Mouse (Mus musculus) kidney, adult 8-10 months (tissue): ENCODE measurements at regions not wholly inside any gene's neighbourhood (a gene's known extent, or its start where the extent isn't known, plus 50 kb on each side); places are given as distances from the start of the nearest gene placed in this dataset.
A peak's percentile ranks its signal among the peaks of the same experiment; 100 is the strongest.

ENCODE experiments used
- DNase-seq, 2 experiments: peaks; one replicate each; pipeline ENCODE4 v3.0.0; 2022

- DNase-seq = no peak
Measured at GRCm38 (mm10) chr4:95105424-95105823, 53.4 kb upstream of the Jun start.

GRCm38 (mm10) chr4:95105926-95106622 lies 54.1 kb upstream of the Jun start:
- peak in 1 of 2 experiments; percentile 37 for DNase-seq

GRCm38 (mm10) chr4:95106881-95107665 lies 55.1 kb upstream of the Jun start:
- no peak for DNase-seq

DNA sequence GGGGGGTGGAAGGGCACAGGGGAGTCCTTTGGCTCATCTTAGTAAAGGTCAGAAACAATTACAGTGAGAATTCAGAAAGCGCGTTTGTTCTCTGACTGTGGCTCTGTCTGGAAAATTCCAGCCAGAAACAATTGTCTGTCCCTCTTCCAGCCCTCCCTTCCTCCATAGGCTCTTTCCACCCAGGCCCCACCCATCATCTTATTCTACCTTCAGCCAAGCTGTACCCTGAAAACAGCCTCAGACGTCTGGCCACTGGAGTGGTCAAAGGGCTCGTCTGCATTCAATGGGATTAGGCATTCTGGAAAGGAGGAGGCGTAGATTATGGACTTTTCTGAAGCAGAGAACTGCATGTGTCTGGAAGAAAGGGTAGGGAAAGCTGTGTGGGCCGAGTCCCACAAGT lies 56.8 kb upstream of the Jun start:
- DNase-seq = no peak

DNA sequence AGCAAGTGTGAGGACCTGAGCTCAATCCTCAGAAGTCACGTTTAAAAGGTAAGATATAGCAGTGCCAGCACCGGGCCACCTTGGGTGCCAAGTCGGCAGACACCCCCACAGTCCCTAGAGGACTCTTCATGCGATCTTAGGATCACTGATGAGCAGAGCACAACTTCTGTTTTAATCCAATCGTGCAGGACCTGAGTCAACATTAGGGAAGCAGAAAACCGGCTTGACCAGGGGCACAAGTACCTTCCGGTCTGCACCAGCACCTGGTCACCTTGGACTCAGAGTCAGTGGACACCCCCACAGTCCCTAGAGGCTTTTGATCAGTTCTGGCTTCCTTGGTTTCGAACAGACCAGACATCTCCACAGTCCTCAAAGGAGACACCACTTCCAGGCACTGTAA lies 58.8 kb upstream of the Jun start:
- no peak for DNase-seq

DNA sequence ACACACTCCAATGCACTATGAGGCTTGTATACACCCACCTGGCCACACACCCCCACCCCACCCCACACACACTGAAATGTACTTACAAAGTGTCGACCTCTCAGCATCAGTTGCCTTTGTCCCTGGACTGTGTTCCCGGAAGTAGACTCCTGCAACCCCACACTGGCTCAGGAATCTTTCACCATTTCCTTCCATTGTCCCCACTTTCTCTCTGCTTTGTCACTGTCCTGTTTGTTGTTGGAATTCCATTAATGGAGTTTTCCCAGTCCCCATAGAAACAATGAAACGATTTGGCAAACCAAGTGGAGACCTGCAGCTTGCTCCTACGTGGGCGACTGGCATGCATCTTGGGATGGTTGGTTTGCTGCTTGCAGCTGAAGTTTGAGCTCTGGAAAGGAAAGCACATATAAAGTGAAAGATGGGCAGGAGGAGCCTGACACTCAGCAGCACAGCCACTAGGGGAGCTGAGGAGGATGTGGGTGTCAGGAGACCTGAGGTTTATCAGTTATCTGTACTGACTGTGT lies 65.2 kb upstream of the Jun start:
- DNase-seq = no peak

DNA sequence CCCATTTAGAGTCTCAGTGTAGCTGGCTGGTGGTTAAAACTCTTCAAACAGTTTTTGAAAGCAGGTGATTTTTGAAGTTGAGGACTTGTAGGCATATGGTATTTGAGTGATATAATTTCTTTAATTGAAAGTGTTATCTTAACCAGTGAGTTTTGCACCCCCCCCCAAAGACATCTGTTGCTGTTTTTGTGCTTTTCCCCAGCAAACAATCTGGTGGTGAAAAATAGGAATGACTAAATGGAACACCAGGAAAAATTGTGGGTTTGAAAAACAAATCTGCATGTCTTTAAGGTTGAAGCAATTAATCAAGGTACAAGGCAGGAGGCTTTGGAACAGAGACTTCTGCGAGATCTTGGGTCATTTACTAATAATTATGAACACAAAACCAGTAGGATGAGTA lies 68.9 kb upstream of the Jun start:
- DNase-seq = no peak

- DNase-seq = no peak
Measured at GRCm38 (mm10) chr4:95125346-95125745, 73.3 kb upstream of the Jun start.

DNA sequence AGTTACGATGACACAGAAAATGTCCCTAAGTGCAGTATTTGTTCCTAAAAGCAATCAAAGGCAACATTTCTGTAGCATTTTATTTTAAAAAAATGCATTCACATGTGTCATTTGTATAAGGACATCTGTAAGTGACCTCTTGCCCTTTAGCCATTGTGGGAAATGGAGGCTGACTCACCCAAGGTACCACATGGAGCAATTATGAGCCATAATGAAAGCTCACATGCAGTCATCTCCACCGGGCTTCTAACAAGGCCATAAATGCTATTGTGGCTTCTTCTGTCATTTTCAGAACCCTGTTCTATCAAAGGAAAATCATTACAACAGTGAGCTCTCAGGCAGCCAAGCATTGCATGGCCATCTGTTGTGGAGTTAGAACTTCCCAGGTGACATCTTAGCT lies 75.9 kb upstream of the Jun start:
- no peak for DNase-seq

DNA sequence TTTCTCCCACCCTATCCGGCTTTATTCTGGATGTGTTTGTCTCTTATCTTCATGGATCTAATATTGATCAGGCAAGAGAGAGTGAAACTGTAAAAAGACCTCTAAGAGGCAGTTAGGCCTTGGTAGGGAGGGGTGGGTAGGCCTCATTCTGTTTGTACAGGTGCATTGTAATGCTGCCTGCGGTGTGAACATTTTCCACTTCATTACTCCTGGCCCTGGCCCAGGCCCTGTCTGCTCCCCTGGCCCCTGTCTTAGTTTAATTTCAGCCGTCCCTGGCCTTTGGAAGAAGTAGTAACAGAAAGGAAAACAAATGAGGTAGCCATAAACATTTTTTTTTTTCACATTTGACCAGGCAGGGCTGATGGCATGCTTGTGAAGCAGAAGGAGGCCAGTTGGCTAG lies 81.8 kb upstream of the Jun start:
- DNase-seq = peak; percentile 39 to 46

- no peak for DNase-seq
Measured at GRCm38 (mm10) chr4:95134611-95135010, 82.6 kb upstream of the Jun start.

DNA sequence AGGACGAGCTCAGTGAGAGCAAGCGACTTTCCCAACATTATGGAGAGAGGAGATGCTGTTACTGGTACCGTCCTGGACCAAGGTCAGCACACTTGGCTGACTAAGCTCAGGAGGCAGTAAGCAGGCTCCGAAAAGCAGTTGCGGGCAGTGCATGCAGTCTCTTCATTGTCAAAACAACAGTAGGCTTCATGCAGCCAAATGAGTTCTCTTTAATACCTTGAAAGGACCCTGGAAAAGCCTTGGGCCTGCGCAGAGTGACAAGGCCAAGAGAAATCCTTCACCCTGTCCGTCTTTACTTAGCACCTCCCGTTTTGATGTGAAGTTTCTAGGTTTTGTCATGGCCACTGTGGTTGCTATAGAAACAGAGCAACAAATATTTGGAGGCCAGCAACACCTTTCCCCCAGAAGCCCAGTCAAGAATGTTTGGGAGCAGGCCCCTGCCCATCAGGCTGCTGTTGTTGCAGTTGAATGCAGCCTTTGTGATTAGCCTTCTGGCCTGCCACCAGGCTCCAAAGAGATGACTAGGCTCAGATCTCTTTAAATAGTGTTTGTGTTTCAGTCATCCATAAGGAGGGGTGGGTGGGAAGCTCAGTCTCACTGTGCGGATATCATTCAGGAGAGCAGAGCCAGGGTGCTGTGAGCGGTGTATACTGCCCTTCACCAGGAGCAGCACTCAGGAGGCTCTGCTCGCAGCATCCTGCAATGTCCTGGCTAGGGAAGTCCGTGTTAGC lies 85.6 kb upstream of the Jun start:
- no peak for DNase-seq

DNA sequence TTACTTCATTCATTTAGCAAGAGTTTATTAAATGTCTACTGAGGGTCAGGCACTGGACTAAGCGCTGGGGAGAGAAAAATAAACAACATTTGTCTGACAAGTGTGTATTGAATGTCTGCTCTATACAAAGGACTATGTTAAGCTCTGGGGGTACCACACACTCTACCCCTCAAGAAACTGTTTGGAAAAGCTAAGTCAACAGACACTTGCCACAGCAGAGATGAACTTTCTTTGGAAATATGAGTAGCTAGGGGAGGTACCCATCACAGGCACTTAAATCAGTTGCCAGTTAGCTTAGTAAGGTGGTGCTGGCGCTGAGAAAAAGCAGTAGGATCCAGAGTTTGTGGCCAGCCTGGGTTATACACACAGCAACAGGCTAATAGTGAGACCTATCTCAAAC lies 86.7 kb upstream of the Jun start:
- DNase-seq = no peak

DNA sequence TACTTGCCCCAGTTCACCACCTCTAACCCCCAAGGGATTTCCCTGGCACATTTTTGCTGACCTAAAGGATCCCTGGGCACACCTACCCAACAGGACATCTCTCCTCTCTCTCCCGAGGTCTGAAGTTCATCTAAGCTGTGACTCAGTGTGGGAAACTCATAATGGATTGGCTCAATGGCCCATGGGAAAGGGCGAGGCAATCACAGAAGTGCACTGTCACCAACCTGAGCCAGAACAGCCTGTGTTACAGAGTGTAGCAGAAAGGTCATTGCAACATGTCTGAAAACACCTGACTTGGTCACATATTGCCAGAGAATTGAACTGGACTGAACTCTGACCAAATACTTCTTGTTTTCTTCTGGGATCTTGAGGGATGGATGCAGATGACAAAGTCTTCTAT lies 89.2 kb upstream of the Jun start:
- no peak for DNase-seq

DNA sequence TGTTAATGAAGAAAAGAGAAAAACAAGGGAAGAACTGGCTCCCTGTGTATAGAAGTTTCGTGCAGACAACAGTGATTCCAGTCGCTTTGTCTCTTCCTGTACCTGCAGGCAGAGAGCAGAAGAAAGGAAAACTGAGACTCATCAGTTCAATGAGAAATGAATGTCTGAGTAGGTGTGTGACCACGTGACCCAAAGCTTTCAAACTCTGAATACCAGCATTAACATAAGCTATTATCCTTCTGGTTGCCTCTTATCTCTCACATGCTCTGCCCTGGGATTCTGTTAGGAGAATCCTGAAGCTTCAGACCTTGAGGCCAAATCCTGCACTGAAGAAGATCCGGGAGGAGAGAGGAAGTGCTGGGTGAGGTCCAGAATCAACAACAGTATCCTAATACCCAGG lies 91.1 kb upstream of the Jun start:
- no peak for DNase-seq

DNA sequence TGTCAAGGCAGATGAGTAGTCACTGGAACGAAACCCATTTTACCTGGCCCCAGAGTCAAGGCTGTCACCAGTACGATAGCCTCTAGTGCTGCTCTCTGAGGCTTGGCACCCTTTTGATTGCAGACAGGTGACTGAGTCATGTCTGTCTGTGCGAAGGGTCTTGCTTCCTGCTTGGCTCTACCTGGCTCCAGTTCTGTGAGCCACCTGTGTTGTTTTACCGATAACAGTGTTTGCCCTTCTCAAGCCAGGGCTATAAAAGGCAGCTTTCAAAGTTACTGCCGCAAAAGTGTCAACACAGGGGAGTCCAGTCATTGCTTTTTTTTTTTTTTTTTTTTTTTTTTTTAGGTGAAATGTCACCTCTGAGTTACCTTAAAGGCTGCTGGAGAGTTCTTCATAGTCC lies 91.6 kb upstream of the Jun start:
- DNase-seq = no peak

DNA sequence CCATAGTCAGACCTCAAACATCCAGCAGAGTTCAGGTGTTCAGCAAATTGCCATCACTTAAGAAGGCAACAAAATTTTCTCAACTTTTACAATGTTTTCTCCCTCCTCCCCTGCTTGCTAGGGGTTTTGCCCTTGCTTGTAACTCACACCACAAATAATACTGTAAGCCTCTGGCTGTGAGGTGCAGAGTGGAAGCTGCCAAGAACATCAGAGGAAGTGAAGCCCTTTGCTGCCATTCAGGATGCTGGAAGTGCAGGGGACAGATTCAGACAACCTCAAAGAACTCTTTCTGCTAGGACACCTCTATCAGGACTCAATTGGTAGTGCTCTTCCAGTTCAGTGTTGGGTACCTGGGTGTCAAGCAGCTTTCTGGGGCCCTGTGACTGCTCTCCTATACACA lies 92.4 kb upstream of the Jun start:
- no peak for DNase-seq

DNA sequence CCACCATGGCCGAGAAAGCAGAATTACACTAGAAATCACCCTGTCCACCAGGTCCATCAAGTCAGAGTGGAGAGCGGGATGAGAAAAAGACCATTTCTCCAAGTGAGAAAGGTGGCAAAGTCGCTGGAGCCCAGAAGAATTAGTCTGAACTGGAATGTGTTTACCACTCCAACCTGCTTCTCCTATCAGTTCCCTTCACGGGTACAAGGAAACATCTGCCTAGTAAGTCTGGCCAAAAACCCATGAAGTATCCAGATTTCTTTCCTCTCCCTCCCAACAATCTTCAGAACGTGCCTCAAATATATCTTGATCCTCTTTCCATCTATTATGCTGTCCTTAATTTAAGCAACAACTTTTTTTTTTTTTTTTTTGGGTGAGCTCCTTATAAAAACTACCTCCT lies 94.2 kb upstream of the Jun start:
- no peak for DNase-seq

DNA sequence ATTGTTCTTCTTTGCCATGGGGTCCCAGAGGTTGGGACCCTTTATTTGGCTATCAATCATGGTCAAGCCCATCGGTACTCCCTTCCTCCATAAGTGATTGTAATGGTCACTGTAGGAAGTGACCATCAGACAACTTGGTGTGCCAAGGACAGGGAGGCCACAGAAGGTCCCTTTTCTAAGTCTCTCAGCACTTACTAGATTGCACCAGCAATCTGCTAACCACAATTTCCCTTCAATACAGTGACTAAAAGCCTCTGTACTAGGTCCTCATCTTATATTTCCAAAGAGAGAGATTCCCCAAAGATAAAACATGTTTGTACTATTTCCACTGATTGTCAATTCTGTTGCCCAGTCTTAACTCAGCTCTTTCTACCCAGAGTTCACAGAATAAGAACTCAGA lies 96.6 kb upstream of the Jun start:
- DNase-seq = no peak

GRCm38 (mm10) chr4:95151678-95152077 lies 99.7 kb upstream of the Jun start:
- DNase-seq = no peak

DNA sequence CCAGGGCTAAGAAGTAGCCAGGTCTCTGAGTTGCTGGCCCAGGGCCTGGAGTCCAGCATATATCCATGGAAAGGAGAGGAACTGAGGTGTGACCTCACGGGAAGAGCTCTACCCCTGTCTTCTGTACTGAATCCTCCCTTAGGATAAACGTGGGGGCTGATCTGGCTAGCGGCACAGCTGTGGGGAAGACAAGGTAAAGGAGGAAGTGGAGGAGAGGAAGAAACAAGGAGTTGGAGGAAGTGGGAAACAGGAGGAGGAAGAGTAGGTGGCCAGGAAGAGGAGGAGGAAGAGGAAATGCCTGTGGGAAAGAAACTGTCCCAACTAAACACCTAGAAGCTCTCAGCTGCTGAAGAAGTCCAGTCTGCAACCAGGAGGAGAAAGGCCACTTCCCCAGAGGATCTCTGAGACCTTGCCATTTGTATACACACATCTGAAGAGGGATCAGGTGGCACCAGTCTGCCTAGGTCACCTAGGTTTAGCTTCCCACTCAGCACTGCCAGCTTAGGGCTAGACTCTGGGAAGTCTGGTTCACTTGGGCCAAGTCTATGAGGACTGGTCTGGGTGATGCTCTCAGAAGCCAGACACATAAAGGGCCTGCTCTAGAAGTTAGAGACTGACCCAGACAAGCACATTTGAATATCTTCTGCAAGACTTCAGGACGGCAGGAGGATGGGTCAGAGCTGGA lies 100.6 kb upstream of the Jun start:
- DNase-seq = no peak

GRCm38 (mm10) chr4:95153737-95154287 lies 101.8 kb upstream of the Jun start:
- DNase-seq = peak; percentile 67 to 80

- DNase-seq = peak in 1 of 2 experiments; percentile 24
Measured at GRCm38 (mm10) chr4:95154377-95154776, 102.4 kb upstream of the Jun start.
